Mouse (Mus musculus): ENCODE measurements around the gene Ankmy1.

DNA sequence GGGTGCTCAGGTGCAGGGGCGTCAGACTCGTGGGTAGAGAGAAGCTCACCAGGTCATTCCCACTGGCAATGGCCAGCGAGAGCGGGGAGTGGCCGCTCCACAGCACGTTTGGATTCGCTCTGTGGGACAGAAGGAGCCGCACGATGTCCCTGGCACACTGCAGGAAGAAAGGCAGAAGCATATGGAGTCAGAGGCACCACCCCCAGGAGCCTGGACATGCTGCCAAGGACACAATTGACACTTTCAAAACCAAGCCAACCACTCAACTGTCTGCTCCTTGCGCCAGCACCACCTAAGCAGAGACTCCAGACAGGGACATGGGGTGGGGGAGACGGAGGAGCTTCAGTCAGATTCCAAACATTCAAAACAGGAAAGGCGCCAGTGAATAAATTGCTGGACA lies 23.4 kb downstream of the Ankmy1 start:
- TF ChIP-seq CTCF (IDR thresholded peaks at IDR 0.05; ENCODE audit: borderline replicate concordance, insufficient read depth, low read length) (no peak), POLR2A (IDR thresholded peaks at IDR 0.05; ENCODE audit: low read depth, low read length) (no peak)

Measured in embryonic fibroblast, embryonic 13.5 days (primary cell).